Mouse (Mus musculus): ENCODE data around the gene Agbl4.

DNA sequence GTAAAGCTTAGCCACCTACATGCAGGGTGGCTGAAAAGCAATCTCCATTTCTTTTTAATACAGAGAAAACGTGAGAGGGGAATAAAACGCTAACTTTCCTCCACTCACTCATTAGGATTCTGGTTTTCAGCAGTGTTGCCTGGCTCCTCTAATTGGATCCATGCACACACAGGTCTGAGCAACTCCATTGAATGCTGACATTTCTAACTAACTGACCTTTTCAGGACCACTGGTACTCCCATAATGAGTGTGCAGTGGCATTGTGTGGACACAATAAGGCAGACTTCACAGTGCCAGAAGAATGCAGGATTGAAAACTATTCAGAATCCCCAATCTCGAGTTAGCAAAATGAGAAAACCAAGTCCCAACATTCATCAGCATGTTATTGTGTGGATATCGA lies 952.5 kb downstream of the Agbl4 start:
- TF ChIP-seq MEF2A (IDR thresholded peaks at IDR 0.05; ENCODE audit: extremely low read depth, insufficient replicate concordance, low read depth, low read length, poor library complexity, severe bottlenecking) (no peak), CTCF (IDR thresholded peaks at IDR 0.05 in 2 of 3, conservative IDR thresholded peaks at IDR 0.05 in 1 of 3; ENCODE audit: control insufficient read depth in 1 of 3, insufficient read depth in 1 of 3, low read depth in 2 of 3, low read length in 3 of 3, poor library complexity in 1 of 3, severe bottlenecking in 1 of 3) (no peak), POLR2A (IDR thresholded peaks at IDR 0.05; ENCODE audit: control insufficient read depth in 1 of 2, insufficient read depth in 1 of 2, low read depth in 1 of 2, low read length in 2 of 2, poor library complexity in 1 of 2) (no peak), MAX (IDR thresholded peaks at IDR 0.05; ENCODE audit: low read length) (no peak), POLR2AphosphoS2 (IDR thresholded peaks at IDR 0.05; ENCODE audit: low read length) (no peak), ZNF384 (IDR thresholded peaks at IDR 0.05; ENCODE audit: low read depth, low read length) (no peak), TCF12 (IDR thresholded peaks at IDR 0.05; ENCODE audit: low read depth, low read length) (no peak), GABPA (IDR thresholded peaks at IDR 0.05; ENCODE audit: low read depth, low read length) (no peak), EP300 (IDR thresholded peaks at IDR 0.05; ENCODE audit: low read depth in 1 of 2, low read length in 2 of 2) (no peak), TBP (IDR thresholded peaks at IDR 0.05; ENCODE audit: low read depth, low read length) (no peak), MYC (IDR thresholded peaks at IDR 0.05; ENCODE audit: low read depth, low read length) (no peak), MAFK (IDR thresholded peaks at IDR 0.05; ENCODE audit: borderline replicate concordance, low read depth, low read length) (no peak)
